Mouse (Mus musculus): ENCODE data around the gene Zfp36. TPM values are rescaled to one million over a fixed set of nuclear protein-coding genes. Genes with fewer than 3 reads are reported as not detected.

The Zfp36 gene
- total RNA-seq, 4 experiments from 2014 or later = 6.5 to 25.6 (median 9.0) TPM

GRCm38 (mm10) chr7:28339213-28339917 is 40.7 kb downstream of the Zfp36 start:
- DNase-seq (ENCODE audit: low spot score in 2 of 2) = peak; percentile 43 to 62

DNA sequence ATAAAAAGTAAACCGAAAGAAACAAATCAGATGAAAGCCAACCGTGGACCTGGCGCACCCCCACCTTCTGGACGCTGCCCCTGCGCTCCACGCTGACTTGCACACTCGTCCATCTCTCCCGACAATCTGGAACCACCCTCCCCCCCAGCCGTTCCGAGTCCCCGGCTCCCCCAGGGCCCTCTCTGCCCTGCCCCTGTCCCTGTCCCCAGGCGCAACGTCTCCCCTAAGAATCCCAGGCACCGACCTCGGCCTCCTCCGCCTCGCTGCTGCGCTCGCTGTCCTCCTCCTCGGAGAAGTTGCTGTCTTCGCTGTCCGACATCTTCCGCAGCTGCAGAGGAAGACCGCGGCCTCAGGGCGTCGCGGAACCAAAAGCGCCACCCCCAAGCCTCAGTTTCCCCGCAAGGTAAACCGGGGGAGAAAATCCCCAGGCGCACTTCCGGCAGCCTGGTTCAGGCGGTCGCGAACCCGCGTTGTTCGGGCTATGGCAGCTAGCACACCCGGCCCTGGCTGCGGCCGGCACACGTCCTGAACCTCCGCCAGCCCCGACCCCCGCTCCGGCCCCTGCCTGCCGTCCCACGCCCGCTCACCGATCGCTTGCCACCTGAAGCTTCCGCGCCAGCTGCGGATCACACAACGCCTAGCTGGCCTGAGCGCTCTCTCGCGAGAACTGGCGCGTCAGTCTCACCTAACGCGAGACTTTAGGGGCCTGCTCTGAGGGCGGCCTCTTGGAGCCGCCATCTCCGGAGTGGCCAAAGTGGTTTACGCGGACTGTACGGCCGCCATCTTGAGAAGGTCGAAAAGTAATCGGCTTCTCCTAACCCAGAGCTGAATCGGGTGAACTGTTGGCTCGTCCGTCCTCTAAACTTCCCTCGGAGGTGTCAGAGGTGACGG is 41.7 kb downstream of the Zfp36 start, which contains the start of gene Supt5:
Supt5 (minus strand) TSS at position 639 of the 891 bp plus-strand sequence.
- peak; percentile 93 to 97 for DNase-seq (ENCODE audit: low spot score in 2 of 2)

DNA sequence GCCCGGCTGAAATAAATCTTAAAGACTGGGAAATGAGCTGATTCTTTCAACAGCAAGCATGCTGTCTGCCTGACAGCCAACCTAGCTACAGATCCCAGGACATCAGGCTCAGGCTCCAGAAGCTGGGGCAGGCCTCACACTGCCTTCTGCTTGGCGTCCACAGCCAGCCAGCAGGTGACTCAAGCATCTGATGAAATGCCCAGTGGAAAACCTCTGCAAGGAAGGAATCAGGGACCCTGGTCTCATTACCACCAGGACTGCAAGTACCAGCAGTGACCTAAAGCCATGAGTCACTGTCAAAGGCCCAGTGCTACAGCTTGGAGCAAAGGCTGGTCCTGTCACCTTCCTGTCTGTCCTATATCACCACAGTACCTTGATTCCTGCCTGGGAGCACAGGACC is 44.6 kb downstream of the Zfp36 start:
- no peak for DNase-seq (ENCODE audit: low spot score in 2 of 2)

DNA sequence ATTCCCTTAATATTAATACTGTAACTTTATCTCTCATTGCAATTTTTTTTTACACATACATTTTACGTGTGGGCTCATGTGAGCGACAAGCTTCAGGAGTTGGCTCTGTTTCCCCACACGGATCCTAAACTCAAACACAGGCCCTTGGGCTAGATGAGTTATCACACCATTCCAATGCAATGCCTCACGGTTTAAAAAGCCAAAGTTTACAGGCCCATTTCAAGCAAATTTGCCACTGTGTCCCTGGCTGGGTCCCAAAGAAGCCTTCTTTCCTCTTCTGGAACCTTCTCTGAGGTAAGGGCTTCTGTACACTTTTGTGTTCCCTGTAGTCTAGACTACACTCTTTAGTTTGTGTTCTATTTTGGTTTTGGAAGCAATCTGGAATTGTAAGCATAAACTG is 45.5 kb downstream of the Zfp36 start:
- no peak for DNase-seq (ENCODE audit: low spot score in 2 of 2)

DNA sequence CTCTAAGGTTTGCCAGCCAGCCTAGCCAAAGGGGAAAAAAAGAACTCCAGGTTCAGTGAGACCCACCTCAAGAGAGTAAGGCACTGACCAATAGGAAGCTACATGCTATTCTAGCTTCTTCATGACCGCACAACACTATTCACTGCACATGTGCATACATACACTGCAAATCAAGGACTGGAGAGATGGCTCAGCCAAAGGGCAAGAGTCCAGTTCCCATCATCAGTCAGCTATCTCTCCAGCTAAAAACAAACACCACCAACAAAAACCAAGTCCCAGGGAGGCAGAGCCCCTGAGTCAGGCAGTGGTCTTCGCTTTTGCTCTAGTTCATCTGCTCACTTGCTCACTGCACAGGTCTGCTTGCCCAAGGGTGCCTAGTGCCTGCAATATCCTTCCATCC is 51.8 kb downstream of the Zfp36 start:
- no peak for DNase-seq (ENCODE audit: low spot score in 2 of 2)

Other genes with a start within 250 kb of the Zfp36 start
- gene Fbl, start 210.5 kb downstream of the Zfp36 start, total RNA-seq (2022) = 10 to 100 TPM; 16.8 to 25.3 (median 18.6) TPM
- gene Dyrk1b, start 200.8 kb downstream of the Zfp36 start, total RNA-seq (2022) = 10 to 100 TPM; 58.2 to 74.5 (median 66.1) TPM
- gene Eid2, start 112.4 kb downstream of the Zfp36 start, total RNA-seq (2022) = 1 to 10 TPM; 5.6 to 5.9 (median 5.8) TPM
- gene Eid2b, start 102.5 kb downstream of the Zfp36 start, total RNA-seq (2022) = 1 to 10 TPM; 5.1 to 7.2 (median 6.3) TPM
- not detected for gene Selenov, start 89.1 kb downstream of the Zfp36 start, total RNA-seq (2022)
- gene Dll3, start 78.0 kb downstream of the Zfp36 start, total RNA-seq (2022) = not detected
- 10 to 100 TPM; 39.4 to 49.9 (median 45.0) TPM for gene Timm50, start 68.2 kb downstream of the Zfp36 start, total RNA-seq (2022)
- gene Supt5, start 41.5 kb downstream of the Zfp36 start, total RNA-seq (2022) = 10 to 100 TPM; 61.6 to 76.5 (median 73.0) TPM
- 100 to 1,000 TPM; 442 to 558 (median 490) TPM for gene Rps16, start 29.6 kb downstream of the Zfp36 start, total RNA-seq (2022)
- gene Plekhg2, start 7.7 kb downstream of the Zfp36 start, total RNA-seq (2022) = 1 to 10 TPM; 2.0 to 3.3 (median 2.6) TPM
- gene Med29, start 12.5 kb upstream of the Zfp36 start, total RNA-seq (2022) = 10 to 100 TPM; 19.3 to 24.6 (median 20.5) TPM
- 10 to 100 TPM; 19.8 to 32.6 (median 24.8) TPM for gene Paf1, start 12.7 kb upstream of the Zfp36 start, total RNA-seq (2022)
- 1 to 10 TPM in 2 of 4 experiments, under 1 TPM in 1, not detected in 1; 0.46 to 1.7 (median 1.3) TPM for gene Gmfg, start 57.2 kb upstream of the Zfp36 start, total RNA-seq (2022)
- under 1 TPM in 2 of 4 experiments, not detected in 2; 0.08 to 0.34 TPM for gene Lrfn1, start 71.7 kb upstream of the Zfp36 start, total RNA-seq (2022)
- not detected for gene Ifnl2, start 130.2 kb upstream of the Zfp36 start, total RNA-seq (2022)
- not detected for gene Ifnl3, start 142.6 kb upstream of the Zfp36 start, total RNA-seq (2022)
- not detected for gene Sycn, start 160.6 kb upstream of the Zfp36 start, total RNA-seq (2022)
- gene Nccrp1, start 167.0 kb upstream of the Zfp36 start, total RNA-seq (2022) = not detected
- 10 to 100 TPM in 2 of 4 experiments, 1 to 10 TPM in 2; 8.9 to 11.9 (median 10.1) TPM for gene Samd4b, start 217.9 kb upstream of the Zfp36 start, total RNA-seq (2022)
- 1 to 10 TPM; 1.8 to 3.7 (median 2.9) TPM for gene Pak4, start 217.9 kb upstream of the Zfp36 start, total RNA-seq (2022)